Mouse (Mus musculus): ENCODE results near the gene Tmbim1.

DNA sequence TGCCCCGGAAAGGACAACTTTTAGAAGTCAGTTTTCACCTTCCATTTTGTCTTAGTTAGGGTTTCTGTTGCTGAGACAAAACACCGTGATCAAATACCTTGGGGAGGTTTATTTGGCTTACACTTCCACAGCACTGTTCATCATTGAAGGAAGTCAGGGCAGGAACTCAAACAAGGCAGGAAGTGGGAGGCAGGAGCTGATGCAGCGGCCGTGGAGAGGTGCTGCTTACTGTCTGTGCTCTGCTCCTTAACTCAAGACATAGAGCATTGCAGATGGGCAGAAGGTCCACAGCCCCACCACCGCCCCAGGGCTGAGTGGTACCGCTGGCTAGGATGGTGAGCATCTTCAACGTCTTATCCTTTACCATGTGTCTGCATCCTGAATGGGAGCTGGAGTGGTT is 36.5 kb upstream of the Tmbim1 start:
- no peak for TF ChIP-seq CTCF (IDR thresholded peaks at IDR 0.05)
- TF ChIP-seq EP300 (IDR thresholded peaks at IDR 0.05) = no peak
